Mouse (Mus musculus) midbrain, postnatal 0 days (tissue): Measurements from ENCODE around the gene Mpdz. TPM values are rescaled to one million over a fixed set of nuclear protein-coding genes. Genes with fewer than 3 reads are reported as not detected.

Source experiments
- ATAC-seq: fragments of 200-750 bp; cut with Nextera tagmentation; 2 replicates; pipeline ENCODE4 v1.8.0; 2017; ENCODE audit warnings: moderate number of reproducible peaks, mild to moderate bottlenecking, moderate TSS enrichment, moderate library complexity; ENCODE audit not compliant: low FRiP score
- DNase-seq: peaks from one replicate; pipeline ENCODE4 v3.0.0-alpha.2; 2015; ENCODE audit warnings: low spot score
- H3K27ac ChIP-seq: fragments of 300-500 bp; sonication (generic); 2 replicates; pipeline ENCODE4 v1.5.1; 2014; ENCODE audit warnings: low read depth, mild to moderate bottlenecking, low read length, mixed read lengths
- H3K27me3 ChIP-seq: fragments of 300-500 bp; sonication (generic); 2 replicates; pipeline ENCODE4 v1.6.1; 2014; ENCODE audit warnings: low read length, control low read depth, mixed read lengths; ENCODE audit not compliant: insufficient read depth
- H3K36me3 ChIP-seq: fragments of 300-500 bp; sonication (generic); 2 replicates; pipeline ENCODE4 v1.6.1; 2014; ENCODE audit warnings: low read length, control low read depth, mixed read lengths; ENCODE audit not compliant: insufficient read depth
- H3K4me1 ChIP-seq: fragments of 300-500 bp; sonication (generic); 2 replicates; pipeline ENCODE4 v1.6.1; 2014; ENCODE audit warnings: mild to moderate bottlenecking, control low read depth, antibody characterized with exemption, low read length, mixed read lengths; ENCODE audit not compliant: insufficient read depth
- H3K4me2 ChIP-seq: fragments of 300-500 bp; sonication (generic); 2 replicates; pipeline ENCODE4 v1.6.1; 2014; ENCODE audit warnings: low read depth, mild to moderate bottlenecking, low read length, mixed read lengths; ENCODE audit not compliant: poor library complexity, severe bottlenecking
- H3K4me3 ChIP-seq: fragments of 300-500 bp; sonication (generic); 2 replicates; pipeline ENCODE4 v1.5.1; 2014; ENCODE audit warnings: low read depth, mild to moderate bottlenecking, low read length, moderate library complexity
- H3K9ac ChIP-seq: fragments of 300-500 bp; sonication (generic); replicated peaks from 2 replicates; pipeline ENCODE4 v1.6.1; 2014; ENCODE audit warnings: mild to moderate bottlenecking, low read length, moderate library complexity, mixed read lengths; ENCODE audit not compliant: poor library complexity, severe bottlenecking
- H3K9me3 ChIP-seq: fragments of 300-500 bp; sonication (generic); 2 replicates; pipeline ENCODE4 v1.6.1; 2016; ENCODE audit warnings: low read length, control low read depth
- CTCF ChIP-seq: IDR thresholded peaks from 2 replicates; pipeline ENCODE4 v1.5.1; 2016; ENCODE audit warnings: antibody characterized with exemption, mild to moderate bottlenecking
- WGBS: fragments of 180-500 bp; shearing (Covaris S2); extraction: QIAGEN DNeasy Blood & Tissue Kit; methylation state at CpG from one replicate; pipeline ENCODE4 v1.1.7; 2014; 5-methylcytosine and 5-hydroxymethylcytosine counted together
- polyA plus RNA-seq: library from polyadenylated mRNA; unstranded; fragments of >200 nt; fragmentation: Nextera tagmentation; extraction: Ambion mirVana; gene quantifications from 2 replicates; pipeline ENCODE4 v1.2.1, GENCODE M21; 2015
- total RNA-seq: library from RNA; depleted of rRNA; stranded (reverse); fragments of >200 nt; gene quantifications from 2 replicates; pipeline ENCODE4 v1.2.3, GENCODE M21; 2014

The Mpdz gene
- total and polyA plus RNA-seq, 2 experiments from 2014 or later, result 8.4 to 23.7 TPM

DNA sequence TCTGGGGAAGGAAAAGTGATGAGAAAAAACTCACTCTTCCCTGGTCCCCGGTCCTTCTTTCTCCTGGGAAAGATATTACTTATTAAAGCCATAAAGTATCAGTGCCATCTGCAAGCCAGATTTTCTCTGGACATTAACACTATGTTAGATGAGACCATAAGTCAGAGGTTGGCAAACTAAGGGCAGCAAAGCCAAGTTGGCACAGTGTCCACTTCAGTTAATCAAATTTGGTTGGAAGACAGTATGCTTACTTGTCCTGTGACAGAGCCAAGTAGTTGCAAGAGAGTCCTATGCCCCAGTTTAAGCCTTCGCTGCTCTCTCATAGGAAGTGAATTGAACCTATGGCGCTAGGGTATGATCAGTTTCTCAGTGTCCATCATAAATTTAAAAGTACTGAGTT, 159.0 kb downstream of the Mpdz start:
- no peak overlapping the region for H3K4me2 ChIP-seq
- H3K9me3 ChIP-seq, result no peaks in the 10 kb centered on the region
- H3K27ac ChIP-seq, result no peak overlapping the region
- no peaks in the 10 kb centered on the region for H3K27me3 ChIP-seq
- TF ChIP-seq CTCF, result no peak
- H3K9ac ChIP-seq, result no peak overlapping the region
- ATAC-seq, result no peak
- H3K4me3 ChIP-seq, result no peak overlapping the region
- no peaks in the 10 kb centered on the region for H3K4me1 ChIP-seq
- H3K36me3 ChIP-seq, result no peaks in the 10 kb centered on the region
- DNase-seq, result no peak
- WGBS, result 94% methylated on average over 3 of the region's 3 CpGs

- H3K9ac ChIP-seq, result no peak overlapping the region
- H3K4me1 ChIP-seq, result no peaks in the 10 kb centered on the region
- DNase-seq (no peak), ATAC-seq (no peak)
- H3K36me3 ChIP-seq, result no peaks in the 10 kb centered on the region
- H3K4me3 ChIP-seq, result no peak overlapping the region
- WGBS, result 78% methylated on average over 6 of the region's 6 CpGs
- TF ChIP-seq CTCF, result no peak
- no peak overlapping the region for H3K27ac ChIP-seq
- no peaks in the 10 kb centered on the region for H3K9me3 ChIP-seq
- H3K4me2 ChIP-seq, result no peak overlapping the region
- no peaks in the 10 kb centered on the region for H3K27me3 ChIP-seq
These were observed 159.5 kb downstream of the Mpdz start for GRCm38 (mm10) chr4:81283081-81283480.

DNA sequence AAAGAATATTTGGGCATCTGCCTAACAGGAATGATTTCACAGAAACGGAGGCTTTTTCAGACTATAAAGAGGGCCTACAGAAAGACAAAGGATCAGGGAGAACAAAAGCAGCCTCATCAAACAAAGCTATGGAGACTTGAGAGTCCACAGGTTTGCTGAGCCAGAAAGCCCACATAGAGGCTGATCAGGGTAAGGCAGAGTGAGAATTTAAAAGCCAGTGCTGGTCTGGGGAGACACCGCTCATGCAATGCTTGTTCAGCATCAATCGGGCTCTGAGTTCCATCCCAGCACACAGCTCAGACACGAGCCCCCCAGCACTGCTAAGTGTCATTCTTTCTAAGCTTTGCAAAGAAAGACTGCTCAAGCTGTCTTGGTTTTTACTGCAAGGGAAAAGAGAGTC, 162.5 kb downstream of the Mpdz start:
- no peak for ATAC-seq
- Histone ChIP-seq H3K27me3 (no peaks in the 10 kb centered on the region), H3K4me1 (no peaks in the 10 kb centered on the region), H3K9ac (no peak overlapping the region), H3K9me3 (no peaks in the 10 kb centered on the region), H3K4me3 (no peak overlapping the region), H3K36me3 (no peaks in the 10 kb centered on the region), H3K4me2 (no peak overlapping the region), H3K27ac (no peak overlapping the region)
- no peak for TF ChIP-seq CTCF
- DNase-seq, result no peak
- WGBS, result 18% methylated on average over 4 of the region's 4 CpGs

GRCm38 (mm10) chr4:81279451-81279850, 163.2 kb downstream of the Mpdz start:
- no peak for ATAC-seq
- Histone ChIP-seq H3K4me2 (no peak overlapping the region), H3K36me3 (no peaks in the 10 kb centered on the region), H3K4me1 (no peaks in the 10 kb centered on the region), H3K9ac (no peak overlapping the region), H3K27ac (no peak overlapping the region), H3K9me3 (no peaks in the 10 kb centered on the region), H3K27me3 (no peaks in the 10 kb centered on the region), H3K4me3 (no peak overlapping the region)
- WGBS, result 57% methylated on average over 5 of the region's 5 CpGs
- no peak for DNase-seq
- TF ChIP-seq CTCF, result no peak

- H3K4me3 ChIP-seq, result no peak overlapping the region
- no peaks in the 10 kb centered on the region for H3K9me3 ChIP-seq
- H3K27ac ChIP-seq, result no peak overlapping the region
- ATAC-seq, result no peak
- no peaks in the 10 kb centered on the region for H3K4me1 ChIP-seq
- WGBS, result 35% methylated on average over 6 of the region's 6 CpGs
- H3K4me2 ChIP-seq, result no peak overlapping the region
- no peak for DNase-seq
- H3K9ac ChIP-seq, result no peak overlapping the region
- H3K27me3 ChIP-seq, result no peaks in the 10 kb centered on the region
- no peak for TF ChIP-seq CTCF
- H3K36me3 ChIP-seq, result no peaks in the 10 kb centered on the region
These were observed 166.5 kb downstream of the Mpdz start for GRCm38 (mm10) chr4:81275957-81276715.

DNA sequence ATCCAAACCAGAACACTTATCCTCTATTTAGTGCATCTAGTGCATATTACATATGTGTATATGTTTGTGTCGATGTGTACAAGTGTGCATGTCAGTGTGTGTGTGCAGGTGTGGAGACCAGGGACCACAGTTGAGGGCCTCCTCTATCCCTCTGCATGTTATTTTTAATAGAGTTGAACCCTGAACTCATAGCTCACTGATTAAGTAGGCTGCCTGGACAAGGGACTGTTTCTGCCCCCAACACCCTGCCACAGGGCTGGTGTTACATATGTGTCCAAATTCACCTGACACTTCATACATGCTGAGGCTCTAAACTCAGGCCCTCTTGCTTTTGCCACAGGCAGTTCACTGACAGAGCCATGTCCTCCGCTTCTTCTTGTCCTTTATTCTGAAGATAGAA, 169.5 kb downstream of the Mpdz start:
- 97% methylated on average over 2 of the region's 2 CpGs for WGBS

More for the DNA sequence above, 169.5 kb downstream of the Mpdz start:
- Histone ChIP-seq H3K4me1 (no peaks in the 10 kb centered on the region), H3K27me3 (no peaks in the 10 kb centered on the region), H3K9me3 (no peaks in the 10 kb centered on the region), H3K27ac (no peak overlapping the region), H3K36me3 (no peaks in the 10 kb centered on the region), H3K4me2 (no peak overlapping the region), H3K4me3 (no peak overlapping the region), H3K9ac (no peak overlapping the region)
- no peak for DNase-seq
- ATAC-seq, result no peak
- TF ChIP-seq CTCF, result no peak
